Mouse (Mus musculus) hindbrain, embryonic 11.5 days (tissue): ENCODE data around the gene Cldn13. TPM values are rescaled to one million over a fixed set of nuclear protein-coding genes. Genes with fewer than 3 reads are reported as not detected.

Experiments
- ATAC-seq: fragments of 200-750 bp; cut with Nextera tagmentation; 2 replicates; pipeline ENCODE4 v1.8.0; 2017; ENCODE audit warnings: mild to moderate bottlenecking, moderate TSS enrichment, moderate library complexity; ENCODE audit not compliant: low FRiP score
- DNase-seq: peaks from one replicate; pipeline ENCODE4 v3.0.0-alpha.2; 2015; ENCODE audit warnings: low spot score
- H3K27ac ChIP-seq: fragments of 300-500 bp; sonication (generic); 2 replicates; pipeline ENCODE4 v1.5.1; 2014; ENCODE audit warnings: mild to moderate bottlenecking, low read depth, low read length
- H3K27me3 ChIP-seq: fragments of 300-500 bp; sonication (generic); 2 replicates; pipeline ENCODE4 v1.6.1; 2014; ENCODE audit warnings: mild to moderate bottlenecking, low read length, moderate library complexity, mixed read lengths; ENCODE audit not compliant: control insufficient read depth, insufficient read depth
- H3K36me3 ChIP-seq: fragments of 300-500 bp; sonication (generic); 2 replicates; pipeline ENCODE4 v1.6.1; 2014; ENCODE audit warnings: mild to moderate bottlenecking, low read length, moderate library complexity, mixed read lengths; ENCODE audit not compliant: control insufficient read depth, insufficient read depth
- H3K4me1 ChIP-seq: fragments of 300-500 bp; sonication (generic); replicated peaks from 2 replicates; pipeline ENCODE4 v1.6.1; 2014; ENCODE audit warnings: low read length, mixed read lengths; ENCODE audit not compliant: control insufficient read depth, insufficient read depth
- H3K4me2 ChIP-seq: fragments of 300-500 bp; sonication (generic); replicated peaks from 2 replicates; pipeline ENCODE4 v1.6.1; 2014; ENCODE audit warnings: mild to moderate bottlenecking, low read depth, low read length
- H3K4me3 ChIP-seq: fragments of 300-500 bp; sonication (generic); 2 replicates; pipeline ENCODE4 v1.5.1; 2014; ENCODE audit warnings: low read depth, low read length
- H3K9ac ChIP-seq: fragments of 300-500 bp; sonication (generic); 2 replicates; pipeline ENCODE4 v1.6.1; 2014; ENCODE audit warnings: low read depth, low read length
- H3K9me3 ChIP-seq: fragments of 300-500 bp; sonication (generic); 2 replicates; pipeline ENCODE4 v1.6.1; 2016; ENCODE audit warnings: low read length; ENCODE audit not compliant: control insufficient read depth
- WGBS: fragments of 180-500 bp; shearing (Covaris S2); extraction: QIAGEN DNeasy Blood & Tissue Kit; methylation state at CpG from one replicate; pipeline ENCODE4 v1.1.7; 2014; 5-methylcytosine and 5-hydroxymethylcytosine counted together
- polyA plus RNA-seq: library from polyadenylated mRNA; unstranded; fragments of >200 nt; fragmentation: Nextera tagmentation; extraction: Ambion mirVana; gene quantifications from 2 replicates; pipeline ENCODE4 v1.2.1, GENCODE M21; 2014

Gene Cldn13
- polyA plus RNA-seq, 1 experiment from 2014 or later, result 3.1 TPM

DNA sequence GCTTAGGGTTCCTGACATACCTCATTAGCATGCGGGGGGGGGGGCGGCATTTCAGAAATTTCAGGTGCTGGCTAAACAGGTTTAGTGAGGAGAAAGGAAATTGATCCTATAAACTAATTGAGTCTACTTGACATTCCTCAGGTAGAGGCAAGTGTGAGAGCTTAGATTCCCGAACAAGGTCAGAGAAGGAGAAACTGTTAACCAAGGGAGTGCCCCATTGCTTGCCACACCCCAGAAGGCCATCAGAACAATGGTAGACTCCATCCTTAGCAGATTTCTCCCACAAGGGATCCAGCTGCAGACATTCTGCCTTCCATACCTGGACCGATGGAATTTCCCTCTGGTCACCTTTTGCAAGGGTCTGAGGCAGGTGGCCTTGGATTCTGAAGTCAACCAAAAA lies 11.4 kb upstream of the Cldn13 start:
- Histone ChIP-seq H3K9me3 (no peaks in the 10 kb centered on the region), H3K27me3 (no peaks in the 10 kb centered on the region), H3K4me1 (no peaks in the 10 kb centered on the region), H3K9ac (no peak overlapping the region), H3K4me3 (no peak overlapping the region), H3K27ac (no peak overlapping the region), H3K36me3 (no peaks in the 10 kb centered on the region), H3K4me2 (no peak overlapping the region)
- no peak for DNase-seq
- ATAC-seq, result no peak
- 77% methylated on average over 4 of the region's 4 CpGs for WGBS

DNA sequence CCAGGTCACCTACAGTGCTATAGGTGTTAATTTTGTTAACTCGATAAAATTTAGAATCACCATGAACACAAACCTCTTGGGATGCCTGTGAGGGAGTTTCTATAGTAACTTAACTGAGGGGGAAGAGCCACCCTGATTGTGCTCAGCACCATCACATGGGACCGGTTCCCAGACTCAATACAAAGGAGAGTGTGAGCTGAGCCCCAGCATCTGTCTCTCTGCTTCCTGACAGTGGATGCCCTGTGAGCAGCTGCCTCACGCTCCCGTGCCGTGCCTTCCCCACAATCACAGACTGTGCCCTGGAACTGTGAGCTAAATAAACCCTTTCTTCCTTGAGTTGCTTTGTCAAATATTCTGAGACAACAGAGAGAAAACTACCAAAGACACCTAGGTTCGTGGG lies 7.8 kb upstream of the Cldn13 start:
- WGBS, result 71% methylated on average over 6 of the region's 6 CpGs
- no peak overlapping the region for H3K27ac ChIP-seq
- H3K4me1 ChIP-seq, result no peaks in the 10 kb centered on the region
- H3K9ac ChIP-seq, result no peak overlapping the region
- H3K4me2 ChIP-seq, result no peak overlapping the region
- no peaks in the 10 kb centered on the region for H3K36me3 ChIP-seq
- H3K27me3 ChIP-seq, result no peaks in the 10 kb centered on the region
- no peak for ATAC-seq
- no peak for DNase-seq
- no peak overlapping the region for H3K4me3 ChIP-seq
- no peaks in the 10 kb centered on the region for H3K9me3 ChIP-seq

GRCm38 (mm10) chr5:134921106-134921505 lies 5.8 kb upstream of the Cldn13 start:
- ATAC-seq (no peak), DNase-seq (no peak)
- Histone ChIP-seq H3K4me2 (no peak overlapping the region), H3K4me3 (no peak overlapping the region), H3K27ac (no peak overlapping the region), H3K27me3 (no peaks in the 10 kb centered on the region), H3K9me3 (no peaks in the 10 kb centered on the region), H3K36me3 (no peaks in the 10 kb centered on the region), H3K4me1 (no peaks in the 10 kb centered on the region), H3K9ac (no peak overlapping the region)
- 88% methylated on average over 8 of the region's 8 CpGs for WGBS

- Histone ChIP-seq H3K4me3 (no peak overlapping the region), H3K36me3 (no peaks in the 10 kb centered on the region), H3K4me2 (no peak overlapping the region), H3K27me3 (no peaks in the 10 kb centered on the region), H3K4me1 (no peaks in the 10 kb centered on the region), H3K9ac (no peak overlapping the region), H3K9me3 (no peaks in the 10 kb centered on the region), H3K27ac (no peak overlapping the region)
- DNase-seq, result no peak
- 72% methylated on average over 6 of the region's 6 CpGs for WGBS
- ATAC-seq, result no peak
Observed at GRCm38 (mm10) chr5:134920106-134920687, 4.9 kb upstream of the Cldn13 start.

GRCm38 (mm10) chr5:134919097-134919496 lies 3.8 kb upstream of the Cldn13 start:
- Histone ChIP-seq H3K27ac (no peak overlapping the region), H3K4me2 (no peak overlapping the region), H3K4me3 (no peak overlapping the region), H3K9me3 (no peaks in the 10 kb centered on the region), H3K9ac (no peak overlapping the region), H3K4me1 (no peaks in the 10 kb centered on the region), H3K36me3 (no peaks in the 10 kb centered on the region), H3K27me3 (no peaks in the 10 kb centered on the region)
- no peak for DNase-seq
- no peak for ATAC-seq
- WGBS, result 92% methylated on average over 3 of the region's 3 CpGs

DNA sequence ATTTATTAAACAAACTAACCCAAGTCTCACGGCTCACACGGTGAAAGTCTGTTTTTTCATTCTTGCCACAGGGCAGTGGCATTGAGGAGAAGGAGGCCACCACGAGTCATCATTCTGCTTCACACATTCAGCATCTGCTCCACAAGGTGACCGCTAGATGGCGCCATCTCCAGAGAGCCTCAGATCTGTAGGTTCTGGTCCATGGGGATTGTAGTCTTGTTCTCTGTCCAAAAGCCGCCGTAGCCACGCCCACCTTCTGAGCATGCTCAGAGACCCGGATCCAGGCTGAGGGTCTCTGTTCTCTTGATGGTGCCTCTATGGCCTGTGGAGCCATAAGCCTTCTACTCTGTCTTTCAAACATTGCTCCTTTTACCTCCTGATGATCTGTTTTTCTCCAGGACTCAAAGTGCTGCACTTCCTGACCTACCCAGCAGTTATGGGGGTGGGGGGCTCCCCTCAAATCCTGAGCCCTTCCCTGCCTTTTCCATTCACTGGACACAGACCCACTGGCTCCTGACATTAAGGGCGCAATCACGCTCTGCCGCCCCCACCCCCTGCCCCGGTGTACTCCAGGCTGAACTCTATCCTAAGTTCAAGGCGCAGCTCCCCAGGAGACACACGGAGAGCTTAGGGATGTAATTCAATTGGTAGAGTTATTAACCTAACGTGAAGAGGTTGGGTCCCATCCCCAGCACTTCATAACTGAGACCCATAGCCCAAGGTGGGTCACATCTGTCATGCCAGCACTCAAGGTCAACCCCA lies 2.9 kb upstream of the Cldn13 start:
- Histone ChIP-seq H3K9me3 (no peaks in the 10 kb centered on the region), H3K4me3 (no peak overlapping the region), H3K27ac (no peak overlapping the region), H3K36me3 (no peaks in the 10 kb centered on the region), H3K9ac (no peak overlapping the region), H3K4me1 (no peaks in the 10 kb centered on the region), H3K4me2 (no peak overlapping the region), H3K27me3 (no peaks in the 10 kb centered on the region)
- DNase-seq, result peak; percentile 58
- ATAC-seq, result no peak
- WGBS, result 49% methylated on average over 16 of the region's 16 CpGs

DNA sequence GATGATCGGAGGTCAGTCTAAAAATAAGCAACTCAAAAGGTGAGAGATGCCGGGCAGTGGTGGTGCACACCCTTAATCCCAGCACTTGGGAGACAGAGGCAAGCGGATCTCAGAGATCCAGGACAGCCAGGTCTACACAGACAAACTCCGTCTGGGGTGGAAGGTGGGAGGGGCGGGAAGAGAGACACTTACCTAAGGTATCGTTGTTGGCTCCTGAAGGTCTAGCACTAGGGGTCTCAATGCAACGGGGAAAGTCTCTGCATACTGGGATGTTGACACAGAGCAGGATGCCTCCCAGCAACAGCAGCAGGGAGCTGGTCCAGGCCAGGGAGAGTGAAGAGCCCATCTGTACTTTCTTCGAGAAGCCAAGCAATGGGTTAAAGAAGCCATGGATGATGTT lies 816 bp downstream of the Cldn13 start:
- H3K4me3 ChIP-seq, result no peak overlapping the region
- H3K27me3 ChIP-seq, result no peaks in the 10 kb centered on the region
- WGBS, result 82% methylated on average over 8 of the region's 8 CpGs

DNA sequence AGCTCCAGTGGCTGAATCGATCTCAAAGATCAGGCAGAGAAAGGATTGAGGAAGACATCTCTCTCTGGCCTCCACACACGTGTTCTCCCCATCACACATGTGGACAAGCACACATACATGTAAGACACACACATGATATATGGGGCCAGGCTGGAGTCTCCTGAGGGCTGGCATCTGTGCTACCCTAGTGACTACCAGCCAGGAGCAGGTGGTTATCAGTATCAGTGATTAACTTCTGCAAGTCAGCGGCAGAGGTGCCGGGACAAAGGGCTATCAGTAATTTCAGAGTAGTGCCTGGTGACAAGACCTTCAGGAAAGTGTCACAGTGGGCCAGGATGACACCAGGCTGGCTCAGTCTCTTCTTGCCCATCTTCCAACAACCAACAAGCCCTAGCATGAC lies 1.6 kb downstream of the Cldn13 start:
- 83% methylated on average over 4 of the region's 4 CpGs for WGBS
- H3K27me3 ChIP-seq, result no peaks in the 10 kb centered on the region
- no peak overlapping the region for H3K4me2 ChIP-seq
- H3K4me3 ChIP-seq, result no peak overlapping the region; the same call in 1 of the 2 replicates
- no peaks in the 10 kb centered on the region for H3K9me3 ChIP-seq
- DNase-seq (no peak), ATAC-seq (no peak)
- no peak overlapping the region for H3K9ac ChIP-seq
- H3K27ac ChIP-seq, result no peak overlapping the region
- no peaks in the 10 kb centered on the region for H3K4me1 ChIP-seq
- no peaks in the 10 kb centered on the region for H3K36me3 ChIP-seq

More for the DNA sequence above, 816 bp downstream of the Cldn13 start:
- ATAC-seq (no peak), DNase-seq (no peak)
- no peak overlapping the region for H3K4me2 ChIP-seq
- H3K4me1 ChIP-seq, result no peaks in the 10 kb centered on the region
- no peak overlapping the region for H3K9ac ChIP-seq
- H3K36me3 ChIP-seq, result no peaks in the 10 kb centered on the region
- H3K27ac ChIP-seq, result no peak overlapping the region
- H3K9me3 ChIP-seq, result no peaks in the 10 kb centered on the region

- 84% methylated on average over 3 of the region's 3 CpGs for WGBS
Observed at GRCm38 (mm10) chr5:134913352-134913751, 2.0 kb downstream of the Cldn13 start.

More at GRCm38 (mm10) chr5:134913352-134913751, 2.0 kb downstream of the Cldn13 start:
- no peaks in the 10 kb centered on the region for H3K4me1 ChIP-seq
- ATAC-seq, result no peak
- no peak overlapping the region for H3K9ac ChIP-seq
- H3K27me3 ChIP-seq, result no peaks in the 10 kb centered on the region
- H3K4me3 ChIP-seq, result no peak overlapping the region; the same call in 1 of the 2 replicates
- no peak for DNase-seq
- no peaks in the 10 kb centered on the region for H3K36me3 ChIP-seq
- H3K27ac ChIP-seq, result no peak overlapping the region
- H3K9me3 ChIP-seq, result no peaks in the 10 kb centered on the region
- H3K4me2 ChIP-seq, result no peak overlapping the region
